Mouse (Mus musculus) thymus, adult 2 months (tissue): ENCODE results near the gene Evl.

Experiments used
- CTCF ChIP-seq: fragments of 200-500 bp; IDR thresholded peaks from 2 replicates; pipeline ENCODE4 v1.5.1; 2012; ENCODE audit warnings: mild to moderate bottlenecking, control low read depth, low read length, moderate library complexity, borderline replicate concordance; ENCODE audit not compliant: control insufficient read depth, poor library complexity, insufficient read depth; ENCODE audit errors: extremely low read depth
- POLR2A ChIP-seq: fragments of 200-500 bp; IDR thresholded peaks from 2 replicates; pipeline ENCODE4 v1.6.1; 2012; ENCODE audit warnings: mild to moderate bottlenecking, low read length, control low read depth, moderate library complexity; ENCODE audit not compliant: control insufficient read depth, poor library complexity, insufficient read depth; ENCODE audit errors: extremely low read depth

- TF ChIP-seq CTCF (no peak), POLR2A (no peak)
Measured at GRCm38 (mm10) chr12:108699576-108699975, 145.1 kb downstream of the Evl start.
